Mouse (Mus musculus) lung, adult 18-20 months (tissue): ENCODE results near the gene Morn3.

ENCODE experiments used
- DNase-seq, 2 experiments: peaks; one replicate each; pipeline ENCODE4 v3.0.0; 2022; ENCODE audit warnings: mixed read lengths in 2 of 2

Morn3 gene

GRCm38 (mm10) chr5:122989551-122990330 is 57.1 kb downstream of the Morn3 start, which contains the start of gene Kdm2b:
TSS of gene Kdm2b (minus strand) at chr5:122989823.
- DNase-seq, result peak; percentile 5 to 20

GRCm38 (mm10) chr5:122989001-122989525 is 57.8 kb downstream of the Morn3 start:
- peak; percentile 63 to 69 for DNase-seq

- peak; percentile 32 to 45 for DNase-seq
These were observed 58.6 kb downstream of the Morn3 start for GRCm38 (mm10) chr5:122988021-122988751.

GRCm38 (mm10) chr5:122987211-122988020 is 59.4 kb downstream of the Morn3 start:
- peak; percentile 9 to 39 for DNase-seq

GRCm38 (mm10) chr5:122986091-122986493 is 60.7 kb downstream of the Morn3 start:
- DNase-seq, result no peak
